Mouse (Mus musculus): ENCODE measurements around the gene Dpagt1.
"Not testable (repeated sequence)": the region's sequence is repeated elsewhere in the genome, so short reads cannot be mapped to it uniquely, and the experiment has no call there.

Dpagt1 gene

GRCm38 (mm10) chr9:44325768-44326370, at the start of gene Dpagt1:
Dpagt1 (plus strand) TSS chr9:44326019.
- CTCF ChIA-PET = interaction anchor here (1.4 kb wide), 1 partner anchor 38 kb away, joined by 4 read pairs; no protein-coding TSS in a partner anchor

DNA sequence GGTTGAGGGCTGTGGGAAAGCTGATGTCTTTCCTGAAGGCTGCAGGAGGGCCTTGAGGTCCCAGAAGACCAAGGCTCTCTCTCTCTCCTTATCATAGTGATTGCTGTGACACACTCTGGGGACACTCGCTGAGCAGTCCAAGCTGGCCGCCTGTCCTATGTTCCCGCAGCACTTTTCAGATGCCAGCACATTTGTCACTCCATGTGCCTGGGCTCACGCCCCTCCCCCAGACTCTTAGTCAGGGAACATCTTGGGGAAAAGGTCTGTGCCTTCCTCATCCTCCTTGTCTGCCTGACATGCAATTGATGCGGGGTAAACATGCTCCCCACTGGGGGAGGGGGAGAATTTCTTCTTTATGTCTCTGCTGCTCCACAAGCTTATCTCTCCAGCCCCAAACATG, 42.6 kb upstream of the Dpagt1 start:
- CTCF ChIA-PET = interaction anchor here (0.9 kb wide), 1 partner anchor 183 kb away, joined by 10 read pairs; no protein-coding TSS in a partner anchor

GRCm38 (mm10) chr9:44286256-44286850, 39.5 kb upstream of the Dpagt1 start:
- CTCF ChIA-PET = interaction anchor here (0.7 kb wide), 1 partner anchor 141 kb away, joined by 8 read pairs; no protein-coding TSS in a partner anchor

DNA sequence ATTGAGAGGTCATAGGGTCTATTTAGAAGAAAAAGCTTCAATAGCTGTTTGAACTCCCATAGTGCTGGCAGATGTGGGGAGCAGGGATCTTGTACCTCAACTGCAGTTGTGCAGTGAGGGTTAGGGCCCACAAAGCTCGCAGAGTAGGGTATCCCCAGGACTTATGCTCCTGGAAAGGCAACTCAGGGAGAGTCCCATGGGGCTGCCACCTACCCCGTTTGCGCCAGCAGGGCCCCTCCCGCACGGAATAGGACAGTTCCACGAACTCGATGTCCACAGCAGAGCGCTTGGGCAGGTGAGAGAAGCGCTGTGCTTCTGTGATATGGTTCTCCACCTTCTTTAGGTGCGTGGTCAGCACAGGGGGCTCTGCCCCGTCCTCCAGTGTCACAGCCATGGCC, 38.8 kb upstream of the Dpagt1 start:
- CTCF ChIA-PET = interaction anchor here (0.7 to 1.2 kb wide), 2 partner anchors 39 to 141 kb away, joined by 4 to 8 read pairs; partner anchors contain the start of gene Dpagt1

GRCm38 (mm10) chr9:44287401-44288075, 38.3 kb upstream of the Dpagt1 start:
- CTCF ChIA-PET = interaction anchor here (0.7 to 1.2 kb wide), 2 partner anchors 39 to 142 kb away, joined by 4 to 8 read pairs; partner anchors contain the start of gene Dpagt1

- CTCF ChIA-PET = interaction anchor here (0.6 to 1.2 kb wide), 2 partner anchors 38 to 44 kb away, joined by 3 to 4 read pairs; partner anchors contain the start of gene Dpagt1
Observed at GRCm38 (mm10) chr9:44288076-44288958, 37.5 kb upstream of the Dpagt1 start, which contains the start of gene Abcg4. Abcg4 (minus strand) TSS chr9:44288615.

DNA sequence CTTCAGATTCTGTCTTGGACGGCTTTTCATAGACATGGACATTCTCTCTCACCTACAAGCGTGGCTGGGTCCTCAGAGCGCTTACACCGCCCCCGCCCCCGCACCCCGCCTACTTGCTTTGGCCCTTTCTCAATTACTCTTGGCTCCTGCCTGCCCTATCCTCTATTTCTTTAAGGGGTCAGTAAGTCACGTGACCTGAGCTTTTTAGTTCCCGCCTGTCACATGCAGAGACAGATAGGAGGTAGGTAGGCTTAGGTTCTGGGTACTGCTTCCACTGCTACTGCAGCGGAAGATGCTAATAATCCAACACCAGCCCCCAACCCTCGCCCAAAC, 36.9 kb upstream of the Dpagt1 start:
- CTCF ChIA-PET = no interaction called here

GRCm38 (mm10) chr9:44292490-44292889, 33.3 kb upstream of the Dpagt1 start:
- CTCF ChIA-PET = interaction anchor here (1.1 kb wide), 1 partner anchor 69 kb away, joined by 3 read pairs; the partner anchor contains the start of gene Vps11

- CTCF ChIA-PET = not testable (repeated sequence)
Observed at GRCm38 (mm10) chr9:44300001-44300400, 25.8 kb upstream of the Dpagt1 start.

DNA sequence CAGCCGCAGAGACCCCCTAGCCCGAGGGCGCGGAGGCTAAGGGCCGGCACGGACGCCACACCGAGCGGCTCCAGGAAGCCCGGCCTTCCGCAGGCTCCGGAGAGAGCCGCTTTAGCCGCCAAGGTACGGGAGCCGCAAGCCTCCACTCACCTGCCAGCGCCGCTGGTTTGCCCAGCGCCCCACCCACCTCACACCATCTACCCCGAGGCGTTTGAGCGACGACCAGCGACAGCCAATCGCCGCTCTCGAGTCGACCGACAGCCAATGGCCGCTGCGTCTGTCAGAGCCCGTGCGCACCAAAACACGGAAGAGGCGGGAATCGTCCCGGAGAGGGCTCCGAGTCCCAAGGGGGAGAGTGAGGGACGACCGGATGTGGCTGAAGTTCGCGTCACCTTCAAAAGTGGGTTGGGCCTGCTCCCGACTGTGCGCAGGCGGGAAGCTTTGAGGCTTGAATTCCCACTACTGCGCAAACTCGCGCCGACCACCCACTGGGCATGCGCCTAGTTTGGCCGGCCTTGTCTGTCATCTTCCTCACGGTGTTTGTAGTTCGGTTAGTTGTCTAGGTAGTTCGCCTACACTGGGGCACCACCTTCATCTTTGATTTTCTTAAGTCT, 20.2 kb upstream of the Dpagt1 start, which contains the start of gene Hinfp:
Gene Hinfp (minus strand): TSS at position 206 of the 614 bp plus-strand sequence.
- CTCF ChIA-PET = no interaction called here

GRCm38 (mm10) chr9:44306532-44306931, 19.3 kb upstream of the Dpagt1 start:
- CTCF ChIA-PET = no interaction called here

- CTCF ChIA-PET = interaction anchor here (0.7 to 0.9 kb wide), 3 partner anchors 15 to 29 kb away, joined by 3 to 4 read pairs (median 4); no protein-coding TSS in a partner anchor
Observed at GRCm38 (mm10) chr9:44307248-44307647, 18.6 kb upstream of the Dpagt1 start.

- CTCF ChIA-PET = no interaction called here
Observed at GRCm38 (mm10) chr9:44309756-44310155, 16.1 kb upstream of the Dpagt1 start.

- CTCF ChIA-PET = no interaction called here
Observed at GRCm38 (mm10) chr9:44310750-44311135, 15.1 kb upstream of the Dpagt1 start.

GRCm38 (mm10) chr9:44311136-44312134, 14.4 kb upstream of the Dpagt1 start:
- CTCF ChIA-PET = no interaction called here

DNA sequence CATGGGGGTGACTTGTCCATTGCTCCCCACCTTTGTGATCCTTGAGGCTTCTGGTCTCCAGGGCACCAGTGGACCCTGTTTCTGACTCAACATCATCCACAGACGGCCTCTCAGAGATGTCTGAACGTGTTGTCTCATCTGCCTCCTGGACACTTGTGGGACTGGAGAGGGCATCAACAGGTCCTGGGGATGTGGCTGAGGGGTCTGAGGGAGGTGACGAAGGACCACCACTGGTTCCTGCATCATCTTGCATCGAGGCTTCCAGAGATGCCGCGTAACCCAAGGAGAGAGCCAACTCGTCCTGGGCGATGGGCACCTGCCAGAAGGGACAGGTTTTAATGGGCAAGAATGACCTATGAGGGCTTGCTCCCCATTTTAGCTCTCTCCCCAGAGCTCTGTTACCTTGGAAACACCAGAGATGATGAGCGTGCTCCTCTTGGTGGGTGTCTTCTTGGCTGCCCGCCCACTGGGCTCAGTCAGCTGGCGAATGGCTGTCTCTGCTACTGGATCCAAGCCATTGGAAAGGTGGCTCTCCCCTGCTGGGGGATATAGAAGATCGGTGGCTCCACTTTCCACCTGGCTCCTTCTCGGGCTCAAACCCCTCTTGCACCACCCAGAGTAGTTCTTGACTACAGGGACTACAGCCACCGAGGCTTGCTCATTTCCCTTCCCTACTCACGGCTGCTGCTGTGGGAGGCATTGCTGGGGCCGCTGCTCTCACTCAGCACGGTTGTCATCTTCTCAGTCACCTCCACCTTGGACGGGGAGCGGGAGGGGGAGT, 12.2 kb upstream of the Dpagt1 start:
- CTCF ChIA-PET = no interaction called here

DNA sequence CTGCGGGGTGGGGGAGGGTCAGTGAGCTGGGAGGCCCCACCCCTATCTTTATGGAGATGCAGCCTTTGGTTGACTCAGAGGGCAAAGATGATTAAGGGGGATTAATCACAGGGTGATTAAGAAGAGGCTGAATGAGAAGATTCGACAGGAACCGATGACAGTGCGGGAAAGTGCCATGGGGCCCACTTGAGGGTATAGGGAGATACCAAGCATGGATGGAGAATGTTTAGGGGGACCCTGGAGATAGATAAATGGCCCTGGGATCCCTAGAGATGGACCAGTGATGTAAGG, 11.6 kb upstream of the Dpagt1 start:
- CTCF ChIA-PET = no interaction called here

DNA sequence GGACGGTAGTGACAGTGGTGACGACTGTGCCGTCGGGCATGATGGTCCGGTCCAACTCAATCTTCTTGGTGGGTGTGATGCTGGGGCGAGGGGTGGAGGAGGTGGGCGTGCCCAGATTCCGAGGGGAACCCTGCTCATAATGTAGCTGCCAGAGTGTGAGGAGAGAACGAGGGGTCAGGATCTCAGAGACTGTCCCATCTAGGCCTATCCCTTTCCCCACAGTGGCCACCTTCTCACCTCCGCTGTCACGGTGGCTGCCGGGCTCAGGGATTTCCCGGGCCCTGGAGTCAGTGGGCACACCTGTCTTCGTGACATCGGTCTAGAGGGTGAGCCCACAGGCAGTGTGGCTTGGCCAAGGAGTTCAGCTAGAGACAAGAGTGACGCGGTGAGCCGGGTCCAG, 10.9 kb upstream of the Dpagt1 start:
- CTCF ChIA-PET = no interaction called here

- CTCF ChIA-PET = interaction anchor here (0.7 kb wide), 1 partner anchor 50 kb away, joined by 4 read pairs; no protein-coding TSS in a partner anchor
Observed at GRCm38 (mm10) chr9:44317452-44317851, 8.4 kb upstream of the Dpagt1 start.
